Mouse (Mus musculus) frontal cortex, adult 2 months (tissue): Measurements from ENCODE around the gene Map3k7cl. TPM values are rescaled to one million over a fixed set of nuclear protein-coding genes. Genes with fewer than 3 reads are reported as not detected.

Experiments used
- DNase-seq, 2 experiments: peaks; one replicate each; pipeline ENCODE4 v3.0.0; 2022; ENCODE audit warnings: low spot score in 1 of 2; ENCODE audit errors: extremely low spot score in 1 of 2
- polyA plus RNA-seq: library from polyadenylated mRNA; depleted of rRNA; stranded (reverse); fragments of >200 nt; gene quantifications from 2 replicates; pipeline ENCODE4 v1.2.3, GENCODE M21; 2012; rRNA removed

Map3k7cl gene
- polyA plus RNA-seq, 1 experiment, result 1.7 TPM

DNA sequence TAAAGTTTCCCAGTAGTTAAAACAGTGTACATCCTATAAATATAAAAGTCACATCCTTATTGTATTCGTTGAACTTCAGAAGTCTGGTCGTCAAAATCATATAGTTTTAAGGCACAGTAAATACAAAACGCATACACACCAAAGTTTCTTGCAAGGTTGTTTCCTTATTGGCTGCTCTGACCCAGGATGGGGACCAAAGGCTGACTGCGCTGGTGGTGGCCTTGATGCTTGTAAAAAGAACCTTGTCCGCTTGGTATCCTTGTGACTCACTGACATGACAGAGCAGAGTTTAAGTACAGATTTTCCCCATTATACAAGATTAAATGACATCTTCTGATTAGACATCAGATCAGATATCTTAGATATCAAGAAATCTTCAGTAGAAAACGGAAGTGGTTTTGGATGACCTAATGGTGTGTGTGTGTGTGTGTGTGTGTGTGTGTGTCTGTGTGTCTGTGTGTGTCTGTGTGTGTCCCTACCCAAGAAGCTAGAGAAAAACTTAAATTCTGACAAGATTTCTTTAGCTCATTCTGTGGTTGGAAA lies 82.2 kb downstream of the Map3k7cl start:
- DNase-seq, result no peak

DNA sequence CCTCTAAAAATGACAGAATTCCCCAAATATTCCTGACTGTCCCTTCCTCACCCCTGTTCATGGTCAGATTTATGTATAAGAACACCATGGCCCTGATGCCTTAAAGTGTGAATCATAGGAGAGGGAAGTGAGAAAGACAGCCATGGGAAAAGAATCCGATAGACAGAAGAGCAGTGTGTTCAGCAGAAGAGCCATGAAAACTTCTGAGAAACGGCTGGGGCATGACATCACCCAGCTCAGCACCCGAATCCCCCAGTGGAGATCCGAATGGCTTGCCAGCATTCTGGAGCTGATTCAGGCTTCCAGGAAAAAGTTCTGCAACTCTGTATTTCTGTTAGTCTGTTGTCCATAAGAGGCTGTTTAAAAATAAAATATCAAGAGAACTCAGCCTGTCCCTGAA lies 82.7 kb downstream of the Map3k7cl start:
- DNase-seq, result no peak

DNA sequence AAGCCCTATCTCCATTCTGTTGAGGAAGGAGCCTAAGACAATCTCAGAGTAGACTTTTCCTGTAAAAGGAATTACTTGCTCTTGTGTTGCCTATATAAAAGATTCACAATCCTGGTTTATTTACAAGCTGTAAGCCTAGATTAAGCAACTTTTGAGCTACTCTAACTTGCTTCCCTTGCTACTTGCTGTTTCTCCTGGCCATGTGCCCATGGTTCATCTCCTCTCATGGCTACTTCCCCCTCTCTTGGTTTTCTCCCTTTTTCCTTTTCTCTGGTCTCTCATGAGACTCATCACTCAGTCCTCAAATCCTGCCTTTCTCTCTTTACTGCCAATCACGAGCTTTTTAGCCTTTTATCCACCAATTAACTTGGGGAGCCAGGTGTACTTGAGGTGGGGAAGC lies 85.0 kb downstream of the Map3k7cl start:
- DNase-seq, result no peak

DNA sequence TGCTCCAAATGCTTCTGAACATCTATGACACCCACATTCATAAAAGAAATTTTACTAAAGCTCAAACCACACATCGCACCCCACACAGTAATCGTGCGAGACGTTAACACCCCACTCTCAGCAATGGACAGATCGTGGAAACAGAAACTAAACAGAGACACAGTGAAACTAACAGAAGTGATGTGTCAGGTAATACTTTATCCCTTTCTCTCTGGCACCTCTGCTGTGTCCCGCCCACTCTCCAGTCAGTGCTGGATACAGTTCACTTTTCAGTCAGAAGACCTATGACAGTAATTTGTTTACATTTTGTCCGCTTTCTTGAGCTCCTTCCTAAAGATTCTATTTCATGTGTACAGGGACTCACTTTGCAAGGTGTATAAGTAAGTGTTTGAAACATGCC lies 89.1 kb downstream of the Map3k7cl start:
- no peak for DNase-seq

DNA sequence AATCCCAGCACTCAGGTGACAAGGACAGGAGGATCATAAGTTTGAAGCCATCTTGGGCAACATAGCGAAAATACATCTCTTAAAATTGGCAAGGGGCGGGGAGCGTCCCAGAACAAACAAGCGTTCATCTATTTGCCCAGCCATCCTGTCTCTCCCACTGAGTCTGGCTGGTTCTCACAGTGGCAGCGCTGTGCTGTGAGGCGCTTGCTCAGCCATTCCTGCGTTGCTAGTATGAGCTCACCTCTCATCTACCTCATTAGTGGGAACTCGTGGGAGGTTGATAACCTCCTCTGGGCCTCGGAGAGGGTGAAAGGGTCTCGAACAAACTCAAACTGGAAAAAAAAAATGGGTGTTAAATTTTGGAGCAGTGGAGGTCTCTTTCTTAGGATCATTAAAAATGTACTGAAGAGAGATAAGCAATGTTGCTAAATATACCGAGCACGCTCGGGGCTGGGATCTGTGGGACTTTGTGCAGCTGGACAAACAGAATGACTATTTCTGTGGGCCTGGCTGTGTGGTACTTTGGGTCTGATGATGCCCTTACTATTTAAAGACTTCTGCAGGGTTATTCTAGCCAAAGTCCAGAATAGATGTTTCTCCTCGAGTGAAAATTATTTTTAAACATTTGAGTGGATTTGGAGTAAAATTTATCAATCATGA lies 91.1 kb downstream of the Map3k7cl start:
- DNase-seq, result no peak

Other genes with a start within 250 kb of the Map3k7cl start
- gene N6amt1, start 199.1 kb upstream of the Map3k7cl start, polyA plus RNA-seq, result 18.1 and 22.9 TPM in 2 replicates
- gene Ltn1, start 120.7 kb upstream of the Map3k7cl start, polyA plus RNA-seq, result 15.7 and 17.2 TPM in 2 replicates
- gene Rwdd2b, start 112.8 kb upstream of the Map3k7cl start, polyA plus RNA-seq, result 10.5 and 11.6 TPM in 2 replicates
- gene Usp16, start 98.6 kb upstream of the Map3k7cl start, polyA plus RNA-seq, result 64.9 and 69.2 TPM in 2 replicates
- 131 and 149 TPM in 2 replicates for gene Cct8, start 57.5 kb upstream of the Map3k7cl start, polyA plus RNA-seq
- gene Bach1, start 145.6 kb downstream of the Map3k7cl start, polyA plus RNA-seq, result 8.3 and 9.5 TPM in 2 replicates